Mouse (Mus musculus) kidney, postnatal 0 days (tissue): ENCODE measurements around the gene Pip4p1. TPM values are rescaled to one million over a fixed set of nuclear protein-coding genes. Genes with fewer than 3 reads are reported as not detected.
A peak's percentile ranks its signal among the peaks of the same experiment; 100 is the strongest.
"Not testable (repeated sequence)": the region's sequence is repeated elsewhere in the genome, so short reads cannot be mapped to it uniquely, and the experiment has no call there.

Source experiments
- ATAC-seq: fragments of 200-750 bp; cut with Nextera tagmentation; replicated peaks from 2 replicates; pipeline ENCODE4 v1.8.0; 2017; ENCODE audit warnings: low read depth, moderate number of reproducible peaks, moderate TSS enrichment, moderate library complexity; ENCODE audit not compliant: low FRiP score
- DNase-seq: peaks from one replicate; pipeline ENCODE4 v3.0.0-alpha.2; 2016; ENCODE audit warnings: low spot score
- H3K27ac ChIP-seq: fragments of 300-500 bp; sonication (generic); 2 replicates; pipeline ENCODE4 v1.5.1; 2014; ENCODE audit warnings: mild to moderate bottlenecking
- H3K27me3 ChIP-seq: fragments of 300-500 bp; sonication (generic); 2 replicates; pipeline ENCODE4 v1.6.1; 2014; ENCODE audit warnings: low read length, mixed read lengths; ENCODE audit not compliant: insufficient read depth
- H3K36me3 ChIP-seq: fragments of 300-500 bp; sonication (generic); 2 replicates; pipeline ENCODE4 v1.6.1; 2014; ENCODE audit warnings: low read length, mixed read lengths; ENCODE audit not compliant: insufficient read depth
- H3K4me1 ChIP-seq: fragments of 300-500 bp; sonication (generic); replicated peaks from 2 replicates; pipeline ENCODE4 v1.6.1; 2014; ENCODE audit warnings: antibody characterized with exemption, low read length, mixed read lengths; ENCODE audit not compliant: insufficient read depth
- H3K4me2 ChIP-seq: fragments of 300-500 bp; sonication (generic); 2 replicates; pipeline ENCODE4 v1.6.1; 2014; ENCODE audit warnings: mild to moderate bottlenecking, low read length, moderate library complexity, mixed read lengths
- H3K4me3 ChIP-seq: fragments of 300-500 bp; sonication (generic); replicated peaks from 2 replicates; pipeline ENCODE4 v1.5.1; 2014; ENCODE audit warnings: low read depth, low read length
- H3K9ac ChIP-seq: fragments of 300-500 bp; sonication (generic); 2 replicates; pipeline ENCODE4 v1.6.1; 2014; ENCODE audit warnings: low read depth, low read length
- H3K9me3 ChIP-seq: fragments of 300-500 bp; sonication (generic); replicated peaks from 2 replicates; pipeline ENCODE4 v1.6.1; 2016; ENCODE audit warnings: low read length, inconsistent platforms, mixed read lengths
- CTCF ChIP-seq: IDR thresholded peaks from 2 replicates; pipeline ENCODE4 v1.5.1; 2016; ENCODE audit warnings: antibody characterized with exemption, low read depth, mild to moderate bottlenecking, moderate library complexity
- WGBS: fragments of 180-500 bp; shearing (Covaris S2); extraction: QIAGEN DNeasy Blood & Tissue Kit; methylation state at CpG from one replicate; pipeline ENCODE4 v1.1.7; 2014; 5-methylcytosine and 5-hydroxymethylcytosine counted together
- polyA plus RNA-seq: library from polyadenylated mRNA; unstranded; fragments of >200 nt; fragmentation: Nextera tagmentation; extraction: Ambion mirVana; gene quantifications from 2 replicates; pipeline ENCODE4 v1.2.1, GENCODE M21; 2015

Pip4p1 gene
- polyA plus RNA-seq, 1 experiment from 2014 or later = 52.6 TPM

- ATAC-seq = no peak
- Histone ChIP-seq H3K36me3 (no peaks in the 10 kb centered on the region), H3K4me2 (no peak overlapping the region), H3K27ac (no peak overlapping the region), H3K4me3 (no peak overlapping the region), H3K9ac (no peak overlapping the region), H3K4me1 (no peaks in the 10 kb centered on the region), H3K27me3 (no peaks in the 10 kb centered on the region), H3K9me3 (no peaks in the 10 kb centered on the region)
- DNase-seq = no peak
- 87% methylated on average over 4 of the region's 4 CpGs for WGBS
- no peak for TF ChIP-seq CTCF
These were observed 25.9 kb downstream of the Pip4p1 start for GRCm38 (mm10) chr14:50904828-50905129.

DNA sequence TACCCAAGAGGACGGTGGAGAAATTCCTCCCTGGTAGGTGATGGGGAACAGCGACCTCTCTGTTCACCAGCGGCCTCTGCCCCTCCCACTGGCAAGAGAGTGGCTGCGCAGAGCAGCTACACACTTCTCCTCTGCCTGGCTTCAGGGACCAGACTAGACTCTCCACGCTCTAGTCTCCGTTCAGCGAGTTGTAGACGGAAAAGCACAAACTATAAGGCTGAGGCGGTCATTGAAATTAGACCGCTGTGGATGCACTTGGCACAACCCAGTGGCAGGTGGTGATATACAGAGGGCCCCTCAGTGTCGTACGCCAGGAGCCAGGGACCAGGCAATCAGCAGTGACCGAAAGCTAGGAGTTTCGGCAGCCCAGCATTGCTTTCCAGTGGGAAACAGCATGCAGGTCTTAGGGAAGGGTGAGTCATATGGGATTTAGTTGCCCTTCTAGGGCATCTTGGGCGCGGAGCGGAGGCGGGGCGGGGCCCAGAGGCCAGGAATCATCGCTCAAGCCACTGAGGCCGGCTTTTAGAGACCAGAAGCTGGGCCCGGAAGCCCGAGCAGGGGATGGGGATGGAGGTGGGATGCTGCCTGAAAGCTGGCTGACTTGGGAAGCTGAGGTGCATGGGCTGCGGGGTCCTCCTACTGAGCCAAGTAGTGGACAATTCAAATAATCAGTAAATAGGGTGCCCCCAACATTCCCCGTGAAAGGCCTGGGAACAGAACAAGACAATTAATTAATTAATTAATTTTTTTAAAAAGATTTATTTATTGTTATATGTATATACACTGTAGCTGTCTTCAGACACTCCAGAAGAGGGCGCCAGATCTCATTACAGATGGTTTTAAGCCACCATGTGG lies 26.5 kb downstream of the Pip4p1 start:
- Histone ChIP-seq H3K4me1 (no peaks in the 10 kb centered on the region), H3K36me3 (no peaks in the 10 kb centered on the region), H3K27ac (no peak overlapping the region), H3K9me3 (no peaks in the 10 kb centered on the region), H3K27me3 (no peaks in the 10 kb centered on the region), H3K4me3 (peak overlapping the region; percentile 29), H3K4me2 (peak overlapping the region; percentile 67), H3K9ac (peak overlapping the region; percentile 58)
- DNase-seq (peak; percentile 70), ATAC-seq (peak; percentile 86)
- TF ChIP-seq CTCF = peak; percentile 65
- WGBS = 4% methylated on average over 26 of the region's 26 CpGs

- 83% methylated on average over 2 of the region's 2 CpGs for WGBS
- ATAC-seq, H3K4me3 ChIP-seq, H3K4me1 ChIP-seq, H3K36me3 ChIP-seq, H3K4me2 ChIP-seq, H3K9me3 ChIP-seq, H3K9ac ChIP-seq, H3K27me3 ChIP-seq, H3K27ac ChIP-seq, DNase-seq: not testable (repeated sequence)
These were observed 32.7 kb downstream of the Pip4p1 start for GRCm38 (mm10) chr14:50897992-50898391.

DNA sequence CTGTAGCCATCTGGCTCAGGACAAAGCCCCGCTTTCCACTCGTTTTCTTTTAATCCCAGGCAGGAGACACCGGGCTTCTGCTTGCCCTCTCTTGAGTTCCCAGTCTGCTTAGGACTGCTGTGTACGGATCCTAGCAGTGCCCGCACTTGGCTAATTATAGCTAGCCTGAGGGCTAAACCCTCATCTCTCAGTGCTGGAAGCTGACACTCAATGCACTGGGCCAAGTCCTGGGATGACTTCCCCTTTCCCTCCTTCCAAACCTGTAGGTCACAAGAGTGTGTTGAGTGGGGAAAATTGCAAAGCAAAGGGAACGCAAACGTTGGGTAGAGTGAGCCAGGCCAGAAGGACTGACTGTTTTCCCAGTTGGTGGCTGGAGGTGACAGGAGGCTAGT lies 33.3 kb downstream of the Pip4p1 start, which contains the start of gene Klhl33:
Klhl33 (minus strand) TSS at position 134 of the 392 bp plus-strand sequence.
- WGBS = 48% methylated on average over 7 of the region's 7 CpGs
- no peak for ATAC-seq
- H3K36me3 ChIP-seq = no peaks in the 10 kb centered on the region

GRCm38 (mm10) chr14:50896747-50897373 lies 33.8 kb downstream of the Pip4p1 start:
- Histone ChIP-seq H3K9ac (peak overlapping the region; percentile 46), H3K27me3 (no peaks in the 10 kb centered on the region)
- DNase-seq = peak; percentile 12

More for the DNA sequence above, 33.3 kb downstream of the Pip4p1 start, which contains the start of gene Klhl33:
- Histone ChIP-seq H3K27me3 (no peaks in the 10 kb centered on the region), H3K9me3 (no peaks in the 10 kb centered on the region), H3K9ac (peak within 1 kb of the TSS; percentile 46), H3K4me2 (peak within 1 kb of the TSS; percentile 63), H3K4me3 (peak within 1 kb of the TSS; percentile 29), H3K27ac (no peak within 1 kb of the TSS), H3K4me1 (no peaks in the 10 kb centered on the region)
- DNase-seq = no peak
- TF ChIP-seq CTCF = no peak

DNA sequence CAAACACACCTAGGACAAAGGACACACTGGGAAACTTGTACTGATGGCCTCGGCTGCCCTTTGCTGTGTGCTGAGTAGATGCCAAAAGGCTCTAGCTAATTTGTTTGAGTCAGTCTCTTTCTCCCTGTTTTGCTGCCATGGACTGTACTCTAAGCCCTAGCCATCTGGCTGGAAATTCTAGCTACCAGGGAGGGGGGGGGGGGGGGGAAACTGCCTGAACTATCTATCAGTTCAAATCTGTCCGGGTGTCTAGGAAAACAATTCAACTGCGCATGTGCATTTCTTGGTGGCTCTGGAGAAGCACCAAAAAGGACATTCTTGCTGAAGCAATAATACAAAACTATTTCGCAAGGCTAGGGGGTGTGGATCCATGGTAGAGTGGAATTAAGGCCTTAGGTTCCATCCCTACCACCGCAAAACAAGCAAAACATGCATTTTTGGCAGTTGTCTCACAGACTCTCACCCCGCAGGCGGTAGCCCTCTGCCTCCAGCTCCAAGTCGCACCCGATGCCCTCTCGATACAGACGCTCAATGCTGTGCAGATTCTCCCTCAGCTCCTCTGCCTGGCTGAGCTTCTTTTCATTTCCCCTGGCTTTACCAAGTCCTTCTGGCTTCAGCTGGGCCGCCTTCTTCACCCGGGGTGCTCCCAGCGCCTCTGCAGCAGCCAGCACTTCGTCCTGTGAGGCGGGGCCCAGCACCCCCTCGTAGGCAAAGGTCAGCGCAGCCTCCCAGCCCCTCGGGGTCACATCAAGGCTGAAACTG lies 34.5 kb downstream of the Pip4p1 start:
- Histone ChIP-seq H3K36me3 (no peaks in the 10 kb centered on the region), H3K4me2 (peak overlapping the region; percentile 63), H3K27me3 (no peaks in the 10 kb centered on the region), H3K4me1 (no peaks in the 10 kb centered on the region), H3K27ac (no peak overlapping the region), H3K9me3 (no peaks in the 10 kb centered on the region), H3K9ac (peak overlapping the region; percentile 46), H3K4me3 (peak overlapping the region; percentile 29)
- DNase-seq = peak; percentile 70
- no peak for TF ChIP-seq CTCF
- ATAC-seq = no peak; the same call in 1 of the 2 replicates
- WGBS = 11% methylated on average over 19 of the region's 19 CpGs

More at GRCm38 (mm10) chr14:50896747-50897373, 33.8 kb downstream of the Pip4p1 start:
- Histone ChIP-seq H3K27ac (no peak overlapping the region), H3K4me2 (peak overlapping the region; percentile 63), H3K4me3 (peak overlapping the region; percentile 29), H3K9me3 (no peaks in the 10 kb centered on the region), H3K36me3 (no peaks in the 10 kb centered on the region), H3K4me1 (no peaks in the 10 kb centered on the region)
- TF ChIP-seq CTCF = no peak
- WGBS = 18% methylated on average over 23 of the region's 23 CpGs
- 0 out of 2 replicates have a peak, but pooled peaks have one; percentile 50 for ATAC-seq
